Mouse (Mus musculus) neural tube, postnatal 0 days (tissue): ENCODE results near the gene Prp2. TPM values are rescaled to one million over a fixed set of nuclear protein-coding genes. Genes with fewer than 3 reads are reported as not detected.

Source experiments
- polyA plus RNA-seq: library from polyadenylated mRNA; unstranded; fragments of >200 nt; fragmentation: Nextera tagmentation; extraction: Ambion mirVana; gene quantifications from 2 replicates; pipeline ENCODE4 v1.2.1, GENCODE M21; 2015

Gene Prp2
- polyA plus RNA-seq = not detected in 2 replicates

GRCm38 (mm10) chr6:132595613-132596012, at the start of gene Prp2:
Prp2 (plus strand) TSS chr6:132595913.

GRCm38 (mm10) chr6:132569509-132569908, 26.2 kb upstream of the Prp2 start, which contains the start of gene Prh1:
Prh1 (plus strand) TSS chr6:132569809.

Other genes with a start within 250 kb of the Prp2 start
- gene Gm8882, start 231.8 kb upstream of the Prp2 start, polyA plus RNA-seq = not detected in 2 replicates
- not detected in 2 replicates for gene Prh1, start 26.1 kb upstream of the Prp2 start, polyA plus RNA-seq
- gene A630073D07Rik, start 55.6 kb downstream of the Prp2 start, polyA plus RNA-seq = not detected in 2 replicates
- not detected in 2 replicates for gene Tas2r120, start 61.0 kb downstream of the Prp2 start, polyA plus RNA-seq
- gene Tas2r121, start 105.1 kb downstream of the Prp2 start, polyA plus RNA-seq = not detected in 2 replicates
- gene Tas2r122, start 116.0 kb downstream of the Prp2 start, polyA plus RNA-seq = not detected in 2 replicates
- gene Tas2r115, start 142.1 kb downstream of the Prp2 start, polyA plus RNA-seq = not detected in 2 replicates
- not detected in 2 replicates for gene Tas2r124, start 158.8 kb downstream of the Prp2 start, polyA plus RNA-seq
- not detected in 2 replicates for gene Tas2r102, start 166.2 kb downstream of the Prp2 start, polyA plus RNA-seq
- gene Tas2r136, start 182.2 kb downstream of the Prp2 start, polyA plus RNA-seq = not detected in 2 replicates
- not detected in 2 replicates for gene Tas2r117, start 206.9 kb downstream of the Prp2 start, polyA plus RNA-seq